Mouse (Mus musculus): ENCODE data around the gene Gk5.

Gk5 gene

GRCm38 (mm10) chr9:96223302-96223701 is 104.1 kb downstream of the Gk5 start:
- no peak for DNase-seq (ENCODE audit: low read depth, low spot score)

GRCm38 (mm10) chr9:96228285-96228684 is 109.1 kb downstream of the Gk5 start:
- DNase-seq (ENCODE audit: low read depth, low spot score), result no peak

- DNase-seq (ENCODE audit: low read depth, low spot score), result no peak
These were observed 111.1 kb downstream of the Gk5 start for GRCm38 (mm10) chr9:96230271-96230670.
